Mouse (Mus musculus): Measurements from ENCODE around the gene 2310033P09Rik. TPM values are rescaled to one million over a fixed set of nuclear protein-coding genes. Genes with fewer than 3 reads are reported as not detected.
A peak's percentile ranks its signal among the peaks of the same experiment; 100 is the strongest.

The 2310033P09Rik gene
- polyA plus RNA-seq, 1 experiment from 2014 or later: 18.8 TPM

DNA sequence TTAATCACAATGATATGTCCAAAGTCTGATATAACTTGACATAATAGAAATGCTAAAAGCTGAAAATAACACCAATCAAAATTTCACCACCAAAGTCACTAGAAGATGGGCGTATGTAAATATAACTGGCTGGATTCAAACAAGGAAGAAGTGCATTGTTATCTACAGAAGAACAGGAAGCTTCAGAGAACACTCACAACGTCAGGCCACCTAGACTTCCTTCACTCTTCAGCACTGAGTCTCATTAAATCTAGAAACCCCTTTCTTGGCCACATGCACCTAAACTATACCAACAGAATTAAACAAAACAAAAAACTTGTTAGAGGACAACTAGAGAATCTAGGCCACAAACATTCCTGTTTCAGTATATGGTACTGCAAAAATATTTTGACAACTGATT lies 16.3 kb downstream of the 2310033P09Rik start:
- H3K36me3 ChIP-seq (ENCODE audit: control insufficient read depth, insufficient read depth): peaks cover 8% of the 10 kb centered on the region
- H3K9me3 ChIP-seq (replicated peaks; ENCODE audit: control insufficient read depth, low read length): no peaks in the 10 kb centered on the region
- no peak overlapping the region for H3K4me3 ChIP-seq (ENCODE audit: low read length)
- no peak for ATAC-seq (replicated peaks; ENCODE audit: extremely low read depth, insufficient read depth, low FRiP score)
- no peak overlapping the region for H3K27ac ChIP-seq (ENCODE audit: low read length)
- WGBS: 32% methylated on average over 2 of the region's 2 CpGs
- H3K27me3 ChIP-seq (ENCODE audit: control insufficient read depth, insufficient read depth, low read length): no peaks in the 10 kb centered on the region
- no peak overlapping the region for H3K4me2 ChIP-seq (ENCODE audit: low read depth, low read length)
- H3K9ac ChIP-seq (ENCODE audit: low read length): no peak overlapping the region
- H3K4me1 ChIP-seq (ENCODE audit: control insufficient read depth, insufficient read depth, low read length): peaks cover 68% of the 10 kb centered on the region

- Histone ChIP-seq H3K9ac (ENCODE audit: low read length) (peak overlapping the region; percentile 28), H3K4me1 (ENCODE audit: control insufficient read depth, insufficient read depth, low read length) (peaks cover 68% of the 10 kb centered on the region), H3K4me2 (ENCODE audit: low read depth, low read length) (peak overlapping the region; percentile 72), H3K4me3 (ENCODE audit: low read length) (peak overlapping the region; percentile 14), H3K36me3 (ENCODE audit: control insufficient read depth, insufficient read depth) (peaks cover 5% of the 10 kb centered on the region), H3K9me3 (replicated peaks; ENCODE audit: control insufficient read depth, low read length) (no peaks in the 10 kb centered on the region), H3K27ac (ENCODE audit: low read length) (peak overlapping the region; percentile 17; the same call in 1 of the 2 replicates), H3K27me3 (ENCODE audit: control insufficient read depth, insufficient read depth, low read length) (no peaks in the 10 kb centered on the region)
- ATAC-seq (replicated peaks; ENCODE audit: extremely low read depth, insufficient read depth, low FRiP score): no peak
- WGBS: 36% methylated on average over 2 of the region's 2 CpGs
Observed at GRCm38 (mm10) chr11:59225167-59225566, 17.0 kb downstream of the 2310033P09Rik start.

- Histone ChIP-seq H3K4me1 (ENCODE audit: control insufficient read depth, insufficient read depth, low read length) (peaks cover 61% of the 10 kb centered on the region), H3K4me2 (ENCODE audit: low read depth, low read length) (peak overlapping the region; percentile 72), H3K36me3 (ENCODE audit: control insufficient read depth, insufficient read depth) (peaks cover 5% of the 10 kb centered on the region), H3K27me3 (ENCODE audit: control insufficient read depth, insufficient read depth, low read length) (no peaks in the 10 kb centered on the region), H3K27ac (ENCODE audit: low read length) (peak overlapping the region; percentile 96; the same call in 1 of the 2 replicates), H3K9me3 (replicated peaks; ENCODE audit: control insufficient read depth, low read length) (no peaks in the 10 kb centered on the region), H3K9ac (ENCODE audit: low read length) (peak overlapping the region; percentile 100), H3K4me3 (ENCODE audit: low read length) (peak overlapping the region; percentile 100)
- WGBS: 31% methylated on average over 3 of the region's 3 CpGs
- ATAC-seq (replicated peaks; ENCODE audit: extremely low read depth, insufficient read depth, low FRiP score): no peak
Observed at GRCm38 (mm10) chr11:59226251-59226650, 18.1 kb downstream of the 2310033P09Rik start.

GRCm38 (mm10) chr11:59226787-59227603 lies 18.9 kb downstream of the 2310033P09Rik start:
- peak overlapping the region; percentile 96 for H3K27ac ChIP-seq (ENCODE audit: low read length)
- H3K27me3 ChIP-seq (ENCODE audit: control insufficient read depth, insufficient read depth, low read length): no peaks in the 10 kb centered on the region
- H3K9me3 ChIP-seq (replicated peaks; ENCODE audit: control insufficient read depth, low read length): no peaks in the 10 kb centered on the region
- ATAC-seq (replicated peaks; ENCODE audit: extremely low read depth, insufficient read depth, low FRiP score): no peak
- 1% methylated on average over 21 of the region's 21 CpGs for WGBS
- peak overlapping the region; percentile 72 for H3K4me2 ChIP-seq (ENCODE audit: low read depth, low read length)
- H3K4me1 ChIP-seq (ENCODE audit: control insufficient read depth, insufficient read depth, low read length): peaks cover 53% of the 10 kb centered on the region
- peak overlapping the region; percentile 100 for H3K9ac ChIP-seq (ENCODE audit: low read length)
- peak overlapping the region; percentile 100 for H3K4me3 ChIP-seq (ENCODE audit: low read length)
- no peaks in the 10 kb centered on the region; the same call in none of the 2 replicates for H3K36me3 ChIP-seq (ENCODE audit: control insufficient read depth, insufficient read depth)

DNA sequence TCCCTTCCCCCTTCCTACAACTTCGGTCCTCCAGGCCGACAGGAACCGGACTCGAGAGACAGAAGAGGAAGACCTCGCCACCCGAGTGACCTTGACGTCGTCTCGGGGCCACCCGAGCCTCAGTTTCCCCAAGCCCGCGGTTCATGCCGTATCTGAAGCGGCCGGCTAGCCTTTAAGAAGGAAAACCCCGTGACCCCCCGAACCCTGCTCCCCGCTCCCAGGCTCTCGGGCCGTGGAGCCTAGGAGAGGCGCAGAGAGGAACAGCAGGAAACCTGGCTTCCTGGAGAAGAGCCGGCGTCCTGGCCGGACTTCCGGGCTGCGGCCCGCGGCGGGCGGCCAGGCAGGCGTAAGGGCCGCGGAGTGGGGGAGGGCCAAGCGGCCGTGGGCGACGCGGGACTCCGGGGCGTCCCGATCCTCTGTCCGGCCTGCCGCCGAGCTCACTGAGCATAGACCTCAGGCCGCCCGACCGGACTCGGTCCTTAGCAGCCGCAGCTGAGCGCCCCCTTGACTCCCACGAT lies 19.5 kb downstream of the 2310033P09Rik start:
- no peaks in the 10 kb centered on the region for H3K9me3 ChIP-seq (replicated peaks; ENCODE audit: control insufficient read depth, low read length)
- H3K27me3 ChIP-seq (ENCODE audit: control insufficient read depth, insufficient read depth, low read length): no peaks in the 10 kb centered on the region
- WGBS: 1% methylated on average over 51 of the region's 51 CpGs
- H3K36me3 ChIP-seq (ENCODE audit: control insufficient read depth, insufficient read depth): no peaks in the 10 kb centered on the region; the same call in 1 of the 2 replicates
- H3K4me2 ChIP-seq (ENCODE audit: low read depth, low read length): peak overlapping the region; percentile 72
- peak; percentile 76 for ATAC-seq (replicated peaks; ENCODE audit: extremely low read depth, insufficient read depth, low FRiP score)
- H3K27ac ChIP-seq (ENCODE audit: low read length): peak overlapping the region; percentile 96
- peak overlapping the region; percentile 100 for H3K4me3 ChIP-seq (ENCODE audit: low read length)
- peaks cover 49% of the 10 kb centered on the region for H3K4me1 ChIP-seq (ENCODE audit: control insufficient read depth, insufficient read depth, low read length)
- H3K9ac ChIP-seq (ENCODE audit: low read length): peak overlapping the region; percentile 100

GRCm38 (mm10) chr11:59228122-59228953 lies 20.2 kb downstream of the 2310033P09Rik start, which contains the start of gene Arf1:
TSS of gene Arf1 (minus strand) at chr11:59228270.
- Histone ChIP-seq H3K9me3 (replicated peaks; ENCODE audit: control insufficient read depth, low read length) (no peaks in the 10 kb centered on the region), H3K36me3 (ENCODE audit: control insufficient read depth, insufficient read depth) (no peaks in the 10 kb centered on the region; the same call in 1 of the 2 replicates), H3K4me3 (ENCODE audit: low read length) (peak within 1 kb of the TSS; percentile 100), H3K27ac (ENCODE audit: low read length) (peak within 1 kb of the TSS; percentile 96), H3K4me1 (ENCODE audit: control insufficient read depth, insufficient read depth, low read length) (peaks cover 42% of the 10 kb centered on the region), H3K9ac (ENCODE audit: low read length) (peak within 1 kb of the TSS; percentile 100), H3K4me2 (ENCODE audit: low read depth, low read length) (peak within 1 kb of the TSS; percentile 73), H3K27me3 (ENCODE audit: control insufficient read depth, insufficient read depth, low read length) (no peaks in the 10 kb centered on the region)
- 4% methylated on average over 59 of the region's 59 CpGs for WGBS
- peak; percentile 97 for ATAC-seq (replicated peaks; ENCODE audit: extremely low read depth, insufficient read depth, low FRiP score)

DNA sequence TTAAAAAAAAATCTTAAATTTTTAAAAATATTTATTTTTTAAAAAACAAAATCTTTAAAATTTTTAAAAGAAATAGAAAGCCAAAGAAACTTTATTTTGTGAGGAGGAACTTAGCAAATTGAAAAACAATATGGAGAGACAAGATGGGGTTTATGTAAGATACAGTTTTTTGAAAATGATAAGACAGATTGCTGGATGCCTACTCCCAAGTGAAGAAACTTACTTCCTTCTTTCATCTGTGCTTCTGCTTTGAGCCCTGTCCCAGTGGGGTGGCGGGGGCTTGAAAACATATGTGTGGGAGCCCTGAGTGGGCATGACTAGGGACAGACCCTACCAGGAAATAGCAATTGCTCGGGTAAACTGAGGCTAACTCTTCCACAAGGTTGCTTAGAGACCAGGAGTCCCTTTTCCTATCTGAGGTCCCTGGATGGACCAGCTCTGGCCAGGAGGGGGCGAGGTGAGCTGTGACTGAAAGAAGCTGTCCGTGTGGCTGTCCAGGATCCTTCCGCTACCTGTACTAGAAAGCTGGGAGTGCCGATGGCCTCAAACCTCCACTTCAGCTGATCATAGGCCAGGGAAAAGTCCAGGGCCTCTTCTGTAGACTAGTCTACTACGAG lies 22.1 kb downstream of the 2310033P09Rik start:
- H3K9me3 ChIP-seq (replicated peaks; ENCODE audit: control insufficient read depth, low read length): no peaks in the 10 kb centered on the region
- no peak overlapping the region for H3K4me3 ChIP-seq (ENCODE audit: low read length)
- 13% methylated on average over 7 of the region's 7 CpGs for WGBS
- H3K4me2 ChIP-seq (ENCODE audit: low read depth, low read length): no peak overlapping the region
- ATAC-seq (replicated peaks; ENCODE audit: extremely low read depth, insufficient read depth, low FRiP score): no peak
- H3K4me1 ChIP-seq (ENCODE audit: control insufficient read depth, insufficient read depth, low read length): peaks cover 23% of the 10 kb centered on the region
- H3K9ac ChIP-seq (ENCODE audit: low read length): no peak overlapping the region
- no peak overlapping the region for H3K27ac ChIP-seq (ENCODE audit: low read length)
- no peaks in the 10 kb centered on the region for H3K36me3 ChIP-seq (ENCODE audit: control insufficient read depth, insufficient read depth)
- no peaks in the 10 kb centered on the region for H3K27me3 ChIP-seq (ENCODE audit: control insufficient read depth, insufficient read depth, low read length)

DNA sequence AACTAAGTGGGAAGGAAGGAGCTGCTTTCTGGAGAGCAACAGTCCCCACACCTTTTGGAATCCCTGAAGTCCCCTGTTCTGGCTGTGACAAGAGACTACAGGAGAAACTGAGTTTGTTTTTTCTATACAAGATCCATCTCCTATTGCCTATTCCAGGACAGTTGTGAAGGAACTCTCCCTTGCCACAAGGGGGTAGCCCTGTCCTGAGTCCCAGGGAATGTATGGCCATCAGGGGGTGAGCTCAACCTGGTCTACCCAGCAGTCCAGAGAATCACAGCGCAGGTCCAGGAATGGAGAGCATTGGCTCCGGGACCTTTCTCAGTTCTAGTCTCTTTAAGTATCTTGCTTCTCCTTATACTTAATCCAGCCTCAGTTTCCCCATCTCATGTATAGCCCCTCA lies 24.7 kb downstream of the 2310033P09Rik start:
- Histone ChIP-seq H3K9ac (ENCODE audit: low read length) (no peak overlapping the region), H3K4me3 (ENCODE audit: low read length) (no peak overlapping the region), H3K4me2 (ENCODE audit: low read depth, low read length) (no peak overlapping the region), H3K27me3 (ENCODE audit: control insufficient read depth, insufficient read depth, low read length) (no peaks in the 10 kb centered on the region), H3K4me1 (ENCODE audit: control insufficient read depth, insufficient read depth, low read length) (peaks cover 7% of the 10 kb centered on the region; the same call in 1 of the 2 replicates), H3K9me3 (replicated peaks; ENCODE audit: control insufficient read depth, low read length) (no peaks in the 10 kb centered on the region), H3K27ac (ENCODE audit: low read length) (no peak overlapping the region), H3K36me3 (ENCODE audit: control insufficient read depth, insufficient read depth) (no peaks in the 10 kb centered on the region)
- 63% methylated on average over 2 of the region's 2 CpGs for WGBS
- no peak for ATAC-seq (replicated peaks; ENCODE audit: extremely low read depth, insufficient read depth, low FRiP score)

All from heart, embryonic 16.5 days (tissue).